25 mouse cellular contexts compared by ENCODE assay signal in the genomic region with DNA sequence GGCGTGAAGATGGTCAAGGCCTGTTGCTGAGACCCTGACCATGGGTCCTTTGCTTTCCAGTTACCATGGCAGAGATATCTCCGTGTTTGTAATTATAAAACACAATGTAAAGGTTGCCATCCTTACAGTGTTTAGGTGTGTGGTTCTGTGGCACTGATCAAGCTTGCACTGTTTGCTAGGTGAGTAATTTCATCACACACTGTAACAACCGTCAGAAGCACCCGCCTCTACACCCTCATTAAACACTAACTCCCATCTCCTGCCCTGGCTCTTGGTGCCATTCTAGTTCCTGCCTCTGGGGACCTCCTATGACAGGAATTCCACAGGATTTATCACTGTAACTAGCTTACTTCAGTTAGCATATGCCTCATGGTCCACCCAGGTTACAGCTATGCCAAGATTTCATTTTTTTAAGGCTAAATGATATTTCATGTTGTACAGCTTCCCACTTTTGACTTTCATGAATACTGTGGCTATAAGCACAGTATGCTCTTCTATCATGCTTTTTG. TPM values are rescaled to one million over a fixed set of nuclear protein-coding genes. Genes with fewer than 3 reads are reported as not detected.
A peak's percentile ranks its signal among the peaks of the same experiment; 100 is the strongest.
DNase-seq lines count a peak whose midpoint lies in the region; ATAC-seq and TF ChIP-seq lines count a peak whose summit lies in the region.
"Had no signal": no experiment of that assay in that cellular context is flagged by ENCODE, and none has a peak within 500 bp of the region (broad histone marks: within the 10 kb centered on the region; RNA-seq: fewer than 3 reads in every experiment).

No protein-coding gene starts in this region.

- H3K9me3 ChIP-seq in heart, postnatal 0 days (replicated peaks; ENCODE audit: control insufficient read depth, low read length): no peaks in the 10 kb centered on the region
- no peaks in the 10 kb centered on the region for H3K9me3 ChIP-seq in midbrain, postnatal 0 days (ENCODE audit: low read length)
- no peaks in the 10 kb centered on the region for H3K9me3 ChIP-seq in midbrain, embryonic 16.5 days (replicated peaks; ENCODE audit: control insufficient read depth, low read length, poor library complexity, severe bottlenecking)
- H3K9me3 ChIP-seq: heart, embryonic 12.5 days; hindbrain, embryonic 13.5 days; midbrain, embryonic 12.5 days; neural tube, embryonic 12.5 days had no signal

- H3K36me3 ChIP-seq in heart, postnatal 0 days (replicated peaks; ENCODE audit: control insufficient read depth, insufficient read depth, low read length): no peaks in the 10 kb centered on the region
- no peaks in the 10 kb centered on the region for H3K36me3 ChIP-seq in midbrain, postnatal 0 days (ENCODE audit: insufficient read depth, low read length)
- H3K36me3 ChIP-seq in midbrain, embryonic 16.5 days (ENCODE audit: control insufficient read depth, insufficient read depth, low read length): no peaks in the 10 kb centered on the region
- H3K36me3 ChIP-seq: heart, embryonic 12.5 days; hindbrain, embryonic 13.5 days; midbrain, embryonic 12.5 days; neural tube, embryonic 12.5 days had no signal

- no peak for TF ChIP-seq EP300 in heart, postnatal 0 days (IDR thresholded peaks at IDR 0.05; ENCODE audit: low read depth)

- no peak for ATAC-seq in heart, postnatal 0 days (ENCODE audit: insufficient read depth, low read depth)
- no peak for ATAC-seq in midbrain, postnatal 0 days (ENCODE audit: low FRiP score)
- ATAC-seq in midbrain, embryonic 16.5 days: no peak
- ATAC-seq: forebrain, embryonic 14.5 days; inflammation-experienced regulatory T-cells, adult 6 months had no signal

- no peak overlapping the region for H3K27ac ChIP-seq in heart, postnatal 0 days (ENCODE audit: low read depth)
- H3K27ac ChIP-seq in left cerebral cortex, adult 2 months: no peak overlapping the region
- no peak overlapping the region for H3K27ac ChIP-seq in midbrain, postnatal 0 days (ENCODE audit: low read depth, low read length)
- no peak overlapping the region for H3K27ac ChIP-seq in midbrain, embryonic 16.5 days (ENCODE audit: low read length)
- H3K27ac ChIP-seq: hindbrain, embryonic 13.5 days; liver, embryonic 14.5 days; midbrain, embryonic 12.5 days; neural tube, embryonic 12.5 days had no signal

- intact Hi-C loops in left cerebral cortex, adult 2 months (cut with DNase I): no loop called here
- intact Hi-C loops in left cerebral cortex, postnatal 4 days (cut with DNase I): no loop called here

- no peaks in the 10 kb centered on the region for H3K4me1 ChIP-seq in heart, postnatal 0 days (ENCODE audit: control insufficient read depth, insufficient read depth)
- H3K4me1 ChIP-seq in midbrain, postnatal 0 days (ENCODE audit: insufficient read depth, low read length): no peaks in the 10 kb centered on the region
- H3K4me1 ChIP-seq in midbrain, embryonic 16.5 days (ENCODE audit: control insufficient read depth, insufficient read depth, low read length): no peaks in the 10 kb centered on the region
- H3K4me1 ChIP-seq: midbrain, embryonic 12.5 days had no signal

- TF ChIP-seq CTCF in heart, postnatal 0 days (IDR thresholded peaks at IDR 0.05; ENCODE audit: low read depth): peak; percentile 32; the same call in 1 of the 2 replicates
- TF ChIP-seq CTCF in left cerebral cortex, adult 2 months (IDR thresholded peaks at IDR 0.05): peak; percentile 18; the same call in 1 of the 2 replicates
- peak; percentile 26; the same call in 1 of the 2 replicates for TF ChIP-seq CTCF in midbrain, postnatal 0 days (IDR thresholded peaks at IDR 0.05)

- H3K9ac ChIP-seq in heart, postnatal 0 days (replicated peaks; ENCODE audit: low read depth, low read length): no peak overlapping the region
- no peak overlapping the region for H3K9ac ChIP-seq in midbrain, postnatal 0 days (replicated peaks; ENCODE audit: low read length, poor library complexity, severe bottlenecking)
- H3K9ac ChIP-seq in midbrain, embryonic 16.5 days (ENCODE audit: low read depth, low read length): no peak overlapping the region
- H3K9ac ChIP-seq: heart, embryonic 12.5 days; hindbrain, embryonic 13.5 days; liver, embryonic 14.5 days; midbrain, embryonic 12.5 days; neural tube, embryonic 12.5 days had no signal

- H3K27me3 ChIP-seq in heart, postnatal 0 days (ENCODE audit: control insufficient read depth, insufficient read depth, low read length): peaks cover 4% of the 10 kb centered on the region; the same call in 1 of the 2 replicates
- no peaks in the 10 kb centered on the region for H3K27me3 ChIP-seq in midbrain, postnatal 0 days (ENCODE audit: insufficient read depth, low read length)
- no peaks in the 10 kb centered on the region for H3K27me3 ChIP-seq in midbrain, embryonic 16.5 days (ENCODE audit: control insufficient read depth, insufficient read depth, low read depth, low read length)
- H3K27me3 ChIP-seq: midbrain, embryonic 12.5 days; neural tube, embryonic 12.5 days had no signal

- no peak overlapping the region for H3K4me2 ChIP-seq in heart, postnatal 0 days (ENCODE audit: low read depth, low read length)
- no peak overlapping the region for H3K4me2 ChIP-seq in midbrain, postnatal 0 days (ENCODE audit: low read depth, low read length, poor library complexity, severe bottlenecking)
- H3K4me2 ChIP-seq in midbrain, embryonic 16.5 days (ENCODE audit: low read length): no peak overlapping the region
- H3K4me2 ChIP-seq: heart, embryonic 12.5 days; hindbrain, embryonic 13.5 days; midbrain, embryonic 12.5 days; neural tube, embryonic 12.5 days had no signal

- no peak overlapping the region for H3K4me3 ChIP-seq in heart, postnatal 0 days (ENCODE audit: low read depth, low read length)
- no peak overlapping the region for H3K4me3 ChIP-seq in left cerebral cortex, adult 2 months
- no peak overlapping the region for H3K4me3 ChIP-seq in midbrain, postnatal 0 days (ENCODE audit: low read depth, low read length)
- H3K4me3 ChIP-seq in midbrain, embryonic 16.5 days (ENCODE audit: low read depth, low read length): no peak overlapping the region
- H3K4me3 ChIP-seq: heart, embryonic 12.5 days; hindbrain, embryonic 13.5 days; midbrain, embryonic 12.5 days; neural tube, embryonic 12.5 days had no signal

- DNase-seq in heart, postnatal 0 days (ENCODE audit: low spot score): no peak
- DNase-seq in heart, postnatal 4 days: no peak
- DNase-seq in left cerebral cortex, adult 2 months (ENCODE audit: extremely low spot score in 1 of 2, low spot score in 2 of 2): no peak
- no peak for DNase-seq in left cerebral cortex, postnatal 4 days
- DNase-seq in midbrain, postnatal 0 days (ENCODE audit: low spot score): no peak
- no peak for DNase-seq in cerebellum, adult 18-20 months
- DNase-seq: adrenal gland, adult 2 months; cerebellum, adult 8-10 months; cerebellum, postnatal 36 days; gastrocnemius, postnatal 25 days; heart, adult 18-20 months; heart, postnatal 14 days; kidney, postnatal 4 days; layer of hippocampus, adult 9-11 months; lung, postnatal 10 days; right cerebral cortex, postnatal 14 days; spleen, adult 18-20 months had no signal

- 83% methylated on average over 4 of the region's 4 CpGs for WGBS in heart, postnatal 0 days
- WGBS in midbrain, postnatal 0 days: 84% methylated on average over 4 of the region's 4 CpGs
- 93% methylated on average over 4 of the region's 4 CpGs for WGBS in midbrain, embryonic 16.5 days

RNA-seq across cellular contexts. Expression of a gene that starts 21.1 kb away (rescaled TPM):
- total RNA-seq in heart, postnatal 0 days (2014; rRNA removed; ENCODE audit: low replicate concordance): 0.54 and 8.5 TPM in 2 replicates
- 1.7 and 2.2 TPM in 2 replicates for polyA plus RNA-seq in heart, postnatal 0 days (2015; fragmentation: Nextera tagmentation; extraction: Ambion mirVana)
- 1 to 10 TPM; 3.7 to 4.1 TPM for total RNA-seq in heart, postnatal 4 days (2021)
- 1 to 10 TPM; 1.2 to 1.3 TPM for total RNA-seq in left cerebral cortex, adult 2 months (2021)
- 1 to 10 TPM in 1 of 2 experiments, under 1 TPM in 1; 0.52 to 1.1 TPM for total RNA-seq in left cerebral cortex, postnatal 4 days (2021)
- 2.1 and 7.2 TPM in 2 replicates for total RNA-seq in midbrain, postnatal 0 days (2014; rRNA removed)
- polyA plus RNA-seq in midbrain, postnatal 0 days (2015; fragmentation: Nextera tagmentation; extraction: Ambion mirVana): 3.8 and 5.7 TPM in 2 replicates
- 2.6 and 3.5 TPM in 2 replicates for polyA plus RNA-seq in midbrain, embryonic 16.5 days (2015; fragmentation: Nextera tagmentation; extraction: Ambion mirVana)
- polyA plus RNA-seq: inflammation-experienced regulatory T-cells, adult 6 months had no signal
